Mouse (Mus musculus) ovary, postnatal 36 days (tissue): ENCODE measurements around the gene Npsr1.

Source experiments
- DNase-seq: peaks from one replicate; pipeline ENCODE4 v3.0.0; 2022; ENCODE audit warnings: low spot score, mixed read lengths

Gene Npsr1

DNA sequence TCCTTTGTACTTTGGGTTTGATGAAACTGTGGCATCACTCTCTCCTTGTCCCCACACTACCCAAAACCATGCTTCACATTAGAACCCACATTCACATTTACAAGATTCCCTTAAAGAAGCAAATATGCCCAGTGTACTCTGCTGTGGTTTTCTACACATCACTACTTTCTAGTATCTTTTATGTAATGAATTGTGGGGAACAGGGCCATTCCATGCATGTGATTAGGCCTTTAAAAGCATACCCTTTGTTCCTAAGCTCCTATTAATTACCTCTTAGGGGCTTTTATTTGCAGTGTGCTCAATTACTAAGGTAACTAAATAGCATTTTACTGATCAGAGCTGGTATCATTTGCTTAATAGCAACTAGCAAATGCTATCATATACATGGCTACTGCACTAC is 149.8 kb downstream of the Npsr1 start:
- DNase-seq, result no peak

DNA sequence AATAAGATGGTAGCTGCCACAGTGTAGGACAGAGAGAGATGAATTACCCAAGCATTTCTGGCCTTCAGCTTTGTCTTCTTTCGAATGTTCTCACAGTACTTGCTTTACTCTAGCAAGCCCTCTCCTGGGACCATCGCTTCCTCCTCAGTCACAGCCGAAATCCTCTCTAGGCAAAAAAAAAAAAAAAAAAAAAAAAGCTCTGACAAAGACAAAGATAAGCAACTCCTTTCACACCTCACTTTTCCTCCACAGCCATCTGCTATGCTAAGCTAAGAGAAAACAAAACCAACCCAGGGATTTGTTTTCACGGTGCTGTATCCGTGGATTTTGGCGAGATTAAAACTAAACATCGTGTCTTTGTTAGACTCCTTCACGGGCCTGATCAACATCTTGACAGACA is 156.4 kb downstream of the Npsr1 start:
- no peak for DNase-seq

DNA sequence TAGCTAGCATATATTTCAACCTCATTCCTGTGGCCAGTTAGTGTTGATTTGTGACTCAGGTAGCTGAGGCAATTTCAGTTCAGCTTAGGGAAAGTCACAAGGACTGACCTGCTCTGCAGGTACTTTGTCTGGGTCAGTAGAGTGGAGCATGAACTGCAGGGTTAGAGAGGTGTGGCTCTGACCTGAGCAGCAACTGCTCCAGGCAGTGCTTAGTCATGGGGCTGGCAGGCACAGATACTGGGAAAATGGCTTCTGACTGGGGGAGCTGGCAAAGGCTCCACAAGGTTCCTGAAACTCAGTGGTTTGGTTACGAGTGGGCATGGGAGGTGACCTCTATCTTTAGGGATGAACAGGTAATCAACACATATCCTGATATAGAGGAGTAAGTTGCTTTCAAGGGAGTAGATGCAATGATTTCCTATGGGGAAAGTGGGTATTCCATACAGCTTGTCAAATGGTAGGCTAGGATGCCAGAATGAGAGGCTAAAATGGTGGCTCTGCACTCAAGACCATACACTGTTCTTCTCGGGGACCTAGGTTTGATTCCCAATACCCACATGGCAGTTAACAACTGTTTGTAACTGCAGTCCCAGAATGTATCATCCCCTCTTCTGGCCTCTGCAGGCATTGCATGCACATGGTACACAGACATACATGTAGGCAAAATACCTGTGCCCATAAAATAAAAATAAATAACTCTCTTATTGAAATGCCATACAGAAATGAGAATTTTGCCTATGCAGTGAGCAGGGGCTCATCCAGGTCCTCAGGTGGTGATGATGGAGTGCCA is 182.9 kb downstream of the Npsr1 start:
- DNase-seq, result no peak

DNA sequence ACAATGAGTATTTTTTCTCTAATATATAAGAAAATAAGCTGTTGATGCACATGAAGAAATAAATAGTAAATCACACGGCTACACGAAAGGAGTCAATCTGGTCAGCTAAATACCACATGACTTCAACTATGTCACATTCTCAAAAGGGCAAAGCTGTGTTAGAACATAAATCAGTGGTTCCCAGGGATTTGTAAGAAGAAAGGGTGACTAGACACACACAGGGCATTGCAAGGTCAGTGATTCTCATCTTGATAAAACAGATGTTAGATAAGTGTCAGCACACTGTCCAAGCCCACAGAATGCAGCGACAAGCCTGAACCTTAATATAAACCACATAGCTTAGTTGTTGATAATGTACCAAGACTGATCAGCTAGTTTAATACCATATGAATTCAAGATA is 184.8 kb downstream of the Npsr1 start:
- no peak for DNase-seq

DNA sequence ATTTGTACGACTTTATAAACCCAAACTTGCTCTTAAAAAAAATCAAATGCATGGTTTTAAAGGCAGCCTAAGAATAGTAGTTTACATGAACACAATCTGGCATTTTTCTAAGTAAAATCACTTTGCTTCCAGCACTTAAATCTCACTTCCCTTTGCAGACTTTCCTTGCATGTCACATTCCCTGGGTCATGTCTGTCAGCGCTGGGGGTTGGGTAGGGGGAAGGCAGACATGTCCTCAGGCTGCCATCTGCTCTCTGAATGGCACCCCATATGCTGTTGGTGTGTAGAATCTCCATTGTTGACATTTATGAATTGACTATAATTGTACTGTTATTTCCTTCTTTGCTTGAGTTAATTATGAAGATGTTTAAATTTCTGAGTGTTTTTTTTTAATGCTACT is 185.3 kb downstream of the Npsr1 start:
- DNase-seq, result no peak

DNA sequence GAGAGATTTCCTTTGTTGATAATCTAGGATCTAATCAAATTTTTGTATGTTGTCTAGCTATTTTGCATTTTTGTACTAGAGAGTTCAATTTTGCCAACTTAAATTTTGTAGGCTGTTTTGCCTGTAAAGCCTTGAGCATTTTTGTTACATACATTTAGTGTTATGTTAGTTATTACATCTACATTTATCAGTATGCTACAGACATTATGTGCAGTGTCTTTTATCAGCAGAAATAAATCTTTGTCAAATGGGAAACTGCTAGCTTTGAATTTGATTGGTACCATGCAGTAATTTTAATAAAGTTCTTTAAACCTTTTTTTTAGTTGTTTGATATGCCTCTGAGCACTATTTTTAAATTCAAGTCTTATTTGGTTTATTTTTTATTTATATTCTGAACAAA is 185.7 kb downstream of the Npsr1 start:
- no peak for DNase-seq

DNA sequence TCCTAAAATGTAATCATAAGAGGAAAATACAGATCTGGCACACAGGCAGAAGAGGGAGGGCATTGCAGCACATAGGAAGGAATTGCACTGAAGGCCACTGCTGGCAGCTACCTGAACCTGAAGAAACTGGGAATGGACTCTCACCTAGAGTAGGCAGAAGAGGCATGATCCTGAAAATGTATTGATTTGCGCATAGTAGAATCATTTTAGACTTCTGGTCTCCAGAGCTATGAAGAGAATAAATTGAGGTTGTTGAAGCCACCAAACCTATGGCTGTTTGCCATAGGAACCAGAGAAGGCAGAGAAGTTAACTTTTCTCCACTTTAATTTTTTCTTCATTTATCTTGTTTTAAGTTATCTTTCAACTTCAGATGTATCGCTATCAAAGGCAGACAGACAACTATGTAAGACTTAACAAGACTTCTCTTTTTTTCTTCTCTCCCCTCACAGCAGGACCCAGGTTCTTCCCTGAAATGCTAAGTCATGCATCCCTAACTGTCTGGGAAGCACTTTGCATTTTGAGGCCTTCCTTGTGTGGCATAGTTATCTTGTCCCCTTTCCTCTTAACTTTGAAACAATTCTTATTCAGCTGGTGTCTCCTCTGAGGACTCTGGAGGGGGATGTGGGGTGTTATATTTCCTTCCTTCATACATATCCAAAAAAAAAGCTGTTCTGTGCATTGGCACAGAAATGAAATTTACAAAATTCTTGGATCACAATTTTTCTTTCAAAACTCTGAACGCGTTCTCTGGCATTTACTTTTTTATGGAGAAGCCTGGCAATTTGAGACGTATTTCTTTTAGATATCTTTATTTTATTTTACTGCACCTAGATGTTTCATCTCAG is 186.7 kb downstream of the Npsr1 start:
- no peak for DNase-seq

DNA sequence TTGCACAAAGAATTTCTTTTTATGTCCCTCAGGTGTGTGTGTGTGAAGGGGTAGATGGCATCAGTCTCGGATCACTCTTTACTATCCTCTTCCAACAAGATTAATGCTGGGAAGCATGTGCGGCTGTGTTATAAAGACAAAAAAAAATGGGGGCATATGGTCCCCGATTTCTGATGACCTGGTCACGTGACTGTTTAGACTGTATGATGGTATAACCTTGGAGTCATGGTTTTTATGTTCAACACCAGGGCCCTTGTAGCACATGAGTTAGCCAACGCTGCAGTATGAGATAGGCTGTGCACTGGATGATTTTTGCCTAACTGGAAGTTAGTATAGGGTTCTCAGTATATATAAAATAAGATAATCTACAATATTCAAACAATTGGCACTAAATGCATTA is 187.6 kb downstream of the Npsr1 start:
- no peak for DNase-seq

DNA sequence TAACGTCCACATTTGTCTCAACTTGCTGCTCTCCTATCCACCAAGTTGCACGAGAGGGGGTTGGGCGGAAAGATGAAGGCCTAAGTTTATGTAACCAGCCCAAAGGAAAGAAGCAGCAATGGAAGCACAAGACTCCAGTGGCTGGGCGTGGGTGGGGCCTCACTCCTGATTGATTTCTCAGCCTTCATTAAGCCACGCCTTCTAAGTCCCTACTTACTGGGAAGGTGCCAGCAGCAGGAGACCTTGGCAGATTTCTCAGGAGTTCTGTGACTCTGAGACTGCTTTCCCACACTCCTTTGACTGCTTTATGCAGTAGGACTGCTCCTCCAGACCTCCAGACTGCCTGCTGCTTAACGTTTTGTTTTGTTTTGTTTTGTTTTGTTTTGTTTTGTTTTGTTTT is 193.6 kb downstream of the Npsr1 start:
- DNase-seq, result peak; percentile 50

DNA sequence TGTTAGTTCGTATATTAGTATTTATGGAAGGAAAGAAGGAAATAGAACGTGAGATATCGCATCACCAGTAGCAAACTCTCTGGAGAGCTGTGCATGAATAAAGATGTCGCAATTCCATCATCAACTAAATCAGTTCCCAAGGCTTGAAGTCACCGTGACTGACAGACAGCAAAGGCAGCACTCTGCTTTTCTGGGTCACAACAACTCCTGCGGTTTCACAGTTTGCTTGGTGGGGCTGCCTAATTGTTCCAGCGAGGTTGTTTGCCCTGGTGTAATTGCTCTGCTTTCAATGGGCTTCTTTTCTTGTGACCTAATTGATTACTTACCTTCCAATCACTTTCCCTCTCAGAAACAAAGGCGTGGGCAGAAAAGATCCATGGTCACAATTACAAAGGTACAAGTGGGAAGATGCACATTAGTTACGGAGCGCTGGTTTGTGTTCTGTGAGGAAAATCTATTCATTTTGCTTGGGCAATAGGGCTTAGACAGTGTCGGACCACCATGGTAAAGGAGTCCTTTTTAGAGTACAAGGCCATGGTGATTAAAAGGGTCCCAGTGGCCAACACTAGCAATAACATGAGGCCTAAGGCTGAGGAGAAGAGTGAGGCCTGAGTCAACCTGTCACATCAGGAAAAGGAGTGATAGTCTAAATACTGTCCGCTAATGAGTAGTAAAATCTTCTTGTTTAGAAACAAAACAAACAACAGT is 195.6 kb downstream of the Npsr1 start:
- DNase-seq, result no peak

DNA sequence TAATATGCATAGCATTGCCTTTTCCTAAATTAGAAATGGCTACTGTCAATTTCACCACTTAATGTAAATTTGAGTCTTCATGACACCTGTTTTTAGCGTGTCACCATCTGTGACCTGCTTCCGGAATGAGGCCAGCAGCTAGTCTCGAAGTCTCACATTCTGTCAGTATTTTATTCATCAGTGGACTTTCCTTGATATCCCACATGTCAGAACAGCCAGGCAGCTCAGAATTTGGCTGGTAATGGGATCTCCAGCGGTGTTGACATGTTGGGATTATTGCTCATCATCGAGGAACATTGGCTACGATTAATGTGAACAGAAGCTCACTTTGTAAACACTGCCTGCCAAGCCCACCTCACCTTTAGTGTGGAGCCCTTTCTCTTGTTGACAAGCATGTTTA is 205.1 kb downstream of the Npsr1 start:
- DNase-seq, result no peak

DNA sequence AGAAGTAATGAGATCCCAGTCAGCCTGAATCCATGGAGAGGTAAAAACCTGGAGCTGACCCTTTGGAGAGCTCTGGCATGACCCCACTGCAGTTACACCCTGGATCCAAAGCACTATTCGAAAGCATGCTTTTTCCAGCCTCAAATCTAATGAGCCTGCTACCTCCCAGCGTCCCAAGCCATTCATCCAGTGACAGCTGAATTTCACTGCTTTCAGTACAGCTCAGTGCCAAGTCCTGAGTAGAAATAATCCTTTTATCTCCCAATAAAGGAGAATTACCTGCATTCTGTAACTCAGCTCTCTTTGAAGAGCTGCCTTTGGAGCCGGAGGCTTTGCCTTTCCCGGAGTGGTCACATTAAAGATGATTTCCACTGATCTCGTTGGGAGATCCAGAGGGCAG is 209.2 kb downstream of the Npsr1 start:
- no peak for DNase-seq

DNA sequence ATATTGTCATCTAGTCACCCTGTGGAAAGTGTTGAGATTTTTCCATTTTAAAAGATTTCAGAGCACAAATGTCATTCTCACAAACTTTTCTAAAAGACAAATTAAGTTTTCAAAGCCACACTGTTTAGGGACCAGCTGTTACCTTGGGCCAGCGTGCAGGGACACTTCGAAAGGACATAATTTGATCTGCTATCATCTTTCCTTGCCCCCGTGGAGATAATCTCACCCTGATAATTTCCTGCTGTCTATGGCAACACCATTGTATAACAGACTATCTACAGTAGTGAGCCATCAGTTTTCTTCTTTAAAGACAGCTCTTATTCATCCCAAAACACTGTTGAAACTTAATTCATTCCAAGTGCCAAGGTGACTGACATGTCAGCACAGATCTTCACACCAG is 209.6 kb downstream of the Npsr1 start:
- DNase-seq, result no peak

DNA sequence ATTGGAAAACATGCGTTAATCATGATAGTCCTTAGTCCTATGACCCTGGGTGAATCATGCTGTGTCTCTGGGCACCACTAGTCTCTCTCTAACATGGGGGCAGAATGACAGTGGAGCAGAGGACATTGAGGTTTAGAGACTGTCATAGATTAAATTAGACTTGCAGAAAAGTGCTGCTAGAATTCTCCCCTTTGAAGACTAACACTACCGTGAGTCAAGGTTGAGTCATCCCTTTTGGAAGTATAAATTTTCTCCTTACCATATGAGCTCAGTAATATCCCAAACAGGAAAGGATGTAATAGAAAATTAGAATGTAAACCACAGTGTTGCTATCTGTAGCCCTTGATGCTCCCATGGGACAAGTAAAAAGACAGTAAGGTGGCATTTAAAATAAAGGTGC is 218.0 kb downstream of the Npsr1 start:
- DNase-seq, result no peak

DNA sequence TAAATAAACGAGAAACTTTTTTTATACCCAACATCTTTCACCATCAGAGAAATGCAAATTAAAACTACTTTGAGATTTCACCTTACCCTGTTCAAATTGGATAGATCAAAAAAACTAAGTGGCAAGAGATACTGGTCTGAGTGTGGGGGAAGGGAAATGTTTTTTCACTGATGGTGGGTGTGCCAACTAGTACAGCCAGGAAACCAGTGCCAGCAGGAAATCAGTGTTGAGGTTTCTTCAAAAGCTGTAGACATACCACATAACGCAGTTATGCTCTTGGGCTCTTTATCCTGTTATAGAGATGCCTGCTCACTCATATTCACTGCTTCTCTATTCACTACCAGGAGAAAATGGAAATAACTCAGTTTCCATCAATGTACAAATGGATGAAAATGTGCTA is 233.9 kb downstream of the Npsr1 start:
- DNase-seq, result no peak

DNA sequence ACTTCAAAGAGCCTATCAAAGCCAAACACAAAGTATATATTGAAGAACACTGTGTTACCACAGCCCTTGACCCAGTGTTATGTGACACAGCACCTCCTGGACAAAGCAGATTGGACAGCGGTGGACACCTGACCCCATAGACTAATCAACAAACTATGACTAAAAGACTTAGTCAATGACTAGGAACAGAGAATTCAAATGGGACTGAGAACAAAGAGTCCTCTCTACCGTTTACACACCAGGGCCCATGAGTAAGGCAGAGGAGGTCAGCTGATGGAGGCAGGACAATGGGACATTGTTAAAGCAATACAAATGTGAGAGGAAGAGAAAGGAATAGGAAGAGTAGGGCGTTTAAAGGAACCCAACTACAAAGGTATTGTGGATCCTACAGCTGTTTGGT is 243.5 kb downstream of the Npsr1 start:
- no peak for DNase-seq

DNA sequence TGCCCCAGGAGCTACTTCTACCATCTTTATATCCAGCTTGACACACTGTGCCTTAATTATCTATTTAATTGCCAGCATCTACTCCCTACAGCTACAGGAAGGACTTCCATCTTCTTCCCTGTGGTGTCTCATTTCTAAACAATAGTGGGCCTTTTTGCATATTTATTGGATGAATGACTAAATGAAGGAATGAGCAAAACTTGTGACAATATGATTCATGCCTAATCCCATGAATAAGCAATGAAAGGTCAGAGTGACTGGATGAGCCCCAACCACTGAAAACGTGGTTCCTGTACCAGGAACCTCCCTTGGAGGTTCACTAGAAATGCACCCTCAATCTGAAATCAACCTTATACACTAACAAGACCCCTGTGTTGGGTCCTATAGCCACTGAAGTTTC is 249.2 kb downstream of the Npsr1 start:
- no peak for DNase-seq

DNA sequence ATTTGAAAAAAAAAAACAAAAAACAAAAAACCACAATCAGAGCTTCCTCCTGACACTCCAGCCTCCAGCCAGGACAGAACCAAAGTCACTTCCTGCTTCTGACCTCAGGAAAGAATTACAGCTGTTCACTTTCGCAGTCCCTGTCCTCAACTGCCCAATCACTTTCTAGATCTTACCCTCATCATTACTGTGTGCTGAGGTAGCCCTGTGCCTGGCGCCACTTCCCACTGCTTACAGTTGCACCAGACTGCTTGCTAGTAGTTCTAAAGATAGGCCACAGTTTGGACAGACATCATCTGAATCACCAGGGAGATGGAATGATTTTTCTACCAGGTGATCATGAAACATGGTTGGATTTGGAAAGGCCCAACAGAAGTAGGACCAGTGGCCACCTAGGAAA is 251.7 kb downstream of the Npsr1 start:
- DNase-seq, result no peak

DNA sequence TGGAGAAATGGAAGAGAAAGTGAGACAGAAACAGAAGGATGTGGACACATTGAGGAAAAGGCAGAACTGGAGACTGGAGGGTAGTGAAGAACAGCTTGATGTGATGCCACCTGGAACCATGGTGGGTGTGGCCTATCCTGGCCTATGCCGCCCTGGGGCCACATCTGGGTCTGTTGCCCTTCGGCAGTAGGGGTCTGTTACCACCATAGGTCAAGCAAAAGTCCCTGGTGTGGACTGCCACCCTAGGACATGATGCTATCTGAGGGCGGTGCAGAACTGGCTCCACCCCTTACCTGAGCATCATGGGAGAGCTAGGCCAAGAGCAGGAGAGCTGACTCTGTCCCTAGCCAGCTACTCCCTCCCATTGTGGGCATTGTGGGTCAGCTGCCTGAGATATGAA is 253.6 kb downstream of the Npsr1 start:
- no peak for DNase-seq
